Mouse (Mus musculus): ENCODE data around the gene Aox3. TPM values are rescaled to one million over a fixed set of nuclear protein-coding genes. Genes with fewer than 3 reads are reported as not detected.
A peak's percentile ranks its signal among the peaks of the same experiment; 100 is the strongest.

The Aox3 gene
- total RNA-seq (2015) (not detected in 2 replicates), total RNA-seq (2017) (not detected in 2 replicates)

GRCm38 (mm10) chr1:58112880-58113279 lies at the start of gene Aox3:
Aox3 (plus strand) TSS chr1:58113130.
- ATAC-seq (replicated peaks; ENCODE audit: poor library complexity) = peak; percentile 62

GRCm38 (mm10) chr1:58065151-58065550 lies 47.8 kb upstream of the Aox3 start:
- ATAC-seq (replicated peaks; ENCODE audit: poor library complexity) = no peak

GRCm38 (mm10) chr1:58065606-58066005 lies 47.3 kb upstream of the Aox3 start:
- ATAC-seq (replicated peaks; ENCODE audit: poor library complexity) = no peak

DNA sequence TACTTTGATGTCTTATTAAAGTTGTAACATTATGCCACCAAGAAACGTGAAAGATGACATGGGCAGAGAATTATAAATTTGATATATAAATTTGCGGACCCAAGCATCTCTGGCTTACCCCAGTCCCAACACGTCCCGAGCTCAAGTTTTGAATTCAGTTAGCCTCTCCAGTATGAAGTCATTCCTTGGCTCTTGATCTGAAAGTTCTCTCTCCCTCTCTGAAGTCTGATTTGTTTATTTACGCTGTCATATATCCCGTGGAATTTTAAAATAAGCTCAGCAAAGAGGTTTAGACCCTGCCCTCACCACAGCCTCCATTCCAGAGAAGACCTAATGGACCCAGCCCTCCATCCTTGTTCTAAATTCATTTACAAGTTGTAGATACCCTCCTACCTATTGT lies 43.7 kb upstream of the Aox3 start:
- no peak for ATAC-seq (replicated peaks; ENCODE audit: poor library complexity)

GRCm38 (mm10) chr1:58070091-58070490 lies 42.8 kb upstream of the Aox3 start:
- no peak for ATAC-seq (replicated peaks; ENCODE audit: poor library complexity)

DNA sequence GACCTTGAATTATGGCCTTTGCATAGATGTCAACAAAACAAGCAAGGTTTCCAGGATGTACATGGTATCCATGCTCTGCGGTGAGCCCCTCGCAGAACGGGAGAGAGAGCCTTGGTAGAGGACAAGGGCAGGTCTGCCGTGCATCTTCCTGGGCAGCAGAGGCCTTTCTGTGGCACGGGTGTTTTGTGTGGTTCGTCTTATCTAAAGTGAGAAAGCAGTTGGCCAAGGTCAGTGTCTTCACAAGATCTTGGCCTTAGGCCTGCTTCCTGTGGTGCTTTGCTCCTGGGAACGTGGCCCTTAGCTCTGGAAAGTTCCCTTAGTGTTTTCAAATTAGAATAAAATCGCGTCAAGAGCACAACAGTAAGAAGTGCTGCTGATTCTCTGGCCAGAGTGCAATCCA lies 41.9 kb upstream of the Aox3 start:
- no peak for ATAC-seq (replicated peaks; ENCODE audit: poor library complexity)

GRCm38 (mm10) chr1:58071509-58071908 lies 41.4 kb upstream of the Aox3 start:
- ATAC-seq (replicated peaks; ENCODE audit: poor library complexity) = no peak

GRCm38 (mm10) chr1:58072416-58072815 lies 40.5 kb upstream of the Aox3 start:
- ATAC-seq (replicated peaks; ENCODE audit: poor library complexity) = no peak

DNA sequence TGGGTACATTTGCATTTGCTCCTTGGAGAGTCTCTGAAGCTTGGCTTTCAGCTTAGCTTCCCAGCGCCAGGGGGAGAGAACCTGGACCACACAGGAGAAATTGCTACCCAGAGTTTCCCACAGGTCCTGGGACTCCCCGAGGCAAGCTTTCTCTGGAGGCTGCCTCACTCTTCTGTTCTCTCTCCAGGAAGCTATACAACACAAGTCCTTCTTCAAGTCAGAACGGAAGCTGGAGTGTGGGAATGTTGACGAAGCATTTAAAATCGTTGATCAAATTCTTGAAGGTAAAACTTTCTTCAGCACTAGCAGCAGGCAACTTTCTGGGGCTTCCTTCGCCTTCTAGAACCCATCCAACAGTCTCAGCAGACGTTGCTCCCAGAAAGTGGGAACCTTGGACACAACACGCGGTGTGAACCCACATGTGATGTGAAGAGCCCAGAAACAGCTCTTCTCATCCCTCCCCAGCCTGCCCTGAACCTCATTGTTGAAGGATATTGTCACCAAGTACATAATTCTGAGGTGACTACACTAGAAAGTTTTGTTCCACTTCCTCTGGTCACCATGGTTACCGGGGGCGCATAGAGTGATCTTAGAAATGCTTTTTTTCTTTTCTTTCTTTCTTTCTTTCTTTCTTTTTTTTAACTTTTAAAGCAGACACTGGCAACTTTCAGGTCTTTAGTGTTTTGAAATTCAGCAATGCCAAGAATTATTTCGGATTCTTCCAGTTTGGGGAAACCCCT lies 39.8 kb upstream of the Aox3 start:
- no peak for ATAC-seq (replicated peaks; ENCODE audit: poor library complexity)

DNA sequence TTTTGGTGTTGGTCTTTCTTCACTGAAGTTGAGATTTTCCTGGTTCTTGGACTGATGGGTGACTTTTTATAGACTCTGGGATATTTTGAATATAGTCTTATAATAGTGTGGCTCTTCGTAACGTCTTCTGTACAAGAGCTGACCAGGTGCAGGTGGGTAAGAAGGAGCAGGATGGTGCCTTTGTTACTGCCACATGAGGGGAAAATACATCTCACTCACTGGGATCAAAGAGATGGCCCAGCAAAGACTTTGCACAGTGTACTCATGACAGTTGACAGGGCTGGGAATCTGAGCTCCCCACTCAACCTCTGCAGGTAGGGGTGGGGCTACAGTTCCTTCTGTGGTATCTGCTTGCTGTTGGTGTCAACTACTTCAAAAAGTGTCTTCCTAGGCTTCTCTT lies 38.7 kb upstream of the Aox3 start:
- no peak for ATAC-seq (replicated peaks; ENCODE audit: poor library complexity)

GRCm38 (mm10) chr1:58077882-58078281 lies 35.0 kb upstream of the Aox3 start:
- no peak for ATAC-seq (replicated peaks; ENCODE audit: poor library complexity)

GRCm38 (mm10) chr1:58078390-58078789 lies 34.5 kb upstream of the Aox3 start:
- peak; percentile 39; the same call in 1 of the 2 replicates for ATAC-seq (replicated peaks; ENCODE audit: poor library complexity)

DNA sequence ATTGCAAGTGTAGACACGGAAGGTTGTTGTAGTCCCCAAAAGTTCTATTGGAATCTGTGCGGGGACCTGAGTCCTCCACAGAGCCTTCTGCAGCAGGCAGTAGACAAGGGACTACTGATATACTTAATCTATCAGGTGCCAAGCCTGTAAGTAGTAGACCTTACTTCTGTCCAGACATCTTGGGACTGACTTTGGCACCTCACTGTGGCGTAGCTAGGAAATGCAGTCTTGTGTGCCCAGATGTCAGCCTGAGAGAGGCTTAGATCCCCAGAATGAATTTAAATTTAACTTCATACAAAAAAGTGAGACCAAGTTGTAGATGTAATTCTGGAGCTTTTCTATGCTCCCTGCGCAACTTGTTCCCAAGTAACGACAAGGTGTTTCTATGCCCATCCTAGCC lies 33.2 kb upstream of the Aox3 start:
- peak; percentile 52; the same call in 1 of the 2 replicates for ATAC-seq (replicated peaks; ENCODE audit: poor library complexity)

DNA sequence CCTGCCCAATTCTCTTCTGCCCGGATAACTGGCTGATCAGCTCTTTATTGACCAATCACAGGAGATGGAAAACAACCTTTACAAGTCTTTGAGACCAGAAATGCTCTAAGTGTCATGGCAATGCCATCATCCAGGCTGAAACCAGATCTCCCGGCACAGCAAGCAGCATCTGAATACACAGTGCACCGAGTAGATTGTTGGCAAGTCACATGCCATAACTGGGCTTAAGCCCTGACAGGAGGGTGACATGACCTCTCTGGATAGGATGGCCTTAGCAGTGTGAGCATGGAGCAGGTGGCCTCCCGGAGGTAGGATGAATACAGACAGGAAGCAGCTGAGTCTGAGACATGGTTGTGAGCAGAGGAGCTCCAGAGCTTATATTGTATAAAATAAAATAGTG lies 32.5 kb upstream of the Aox3 start:
- ATAC-seq (replicated peaks; ENCODE audit: poor library complexity) = no peak

GRCm38 (mm10) chr1:58081356-58081755 lies 31.6 kb upstream of the Aox3 start:
- no peak for ATAC-seq (replicated peaks; ENCODE audit: poor library complexity)

DNA sequence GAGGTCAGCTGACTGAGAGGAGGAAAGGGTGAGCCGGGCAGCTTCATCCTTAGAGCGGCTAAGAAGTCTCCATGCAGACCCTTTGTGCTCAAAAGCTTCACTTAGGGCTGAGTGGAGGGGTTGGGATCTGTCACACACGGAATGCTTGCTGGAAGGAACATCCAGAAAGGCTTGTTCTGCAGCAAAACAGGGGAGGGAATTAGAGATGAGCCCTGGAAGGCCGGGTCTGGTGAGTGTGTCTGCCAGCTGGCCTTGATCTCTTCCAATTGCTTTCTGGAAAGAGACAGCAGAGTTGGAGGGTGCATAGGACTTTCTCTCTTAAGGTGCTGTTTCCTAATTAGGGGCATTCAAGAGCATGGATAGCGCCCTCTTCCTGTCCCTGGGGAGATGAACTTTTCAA lies 23.6 kb upstream of the Aox3 start:
- ATAC-seq (replicated peaks; ENCODE audit: poor library complexity) = no peak

DNA sequence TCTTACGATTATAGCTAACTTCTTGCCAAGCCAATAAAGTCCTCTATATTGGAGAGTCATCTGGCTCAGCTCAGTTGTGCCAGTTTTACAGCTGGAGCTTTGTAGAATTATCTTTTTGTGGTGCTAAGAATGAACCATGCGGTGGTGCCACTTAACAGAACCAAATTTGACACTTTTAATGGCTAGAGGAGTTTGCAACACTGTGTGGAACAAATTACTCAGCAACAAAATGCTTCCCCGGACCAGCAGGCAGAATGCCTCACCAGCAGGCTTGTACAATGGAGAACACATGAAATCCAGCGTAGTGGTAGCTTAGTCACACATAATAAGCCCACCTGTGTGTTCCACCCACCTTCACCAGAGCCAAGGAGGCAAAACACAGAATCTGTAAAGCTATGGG lies 22.7 kb upstream of the Aox3 start:
- ATAC-seq (replicated peaks; ENCODE audit: poor library complexity) = no peak

DNA sequence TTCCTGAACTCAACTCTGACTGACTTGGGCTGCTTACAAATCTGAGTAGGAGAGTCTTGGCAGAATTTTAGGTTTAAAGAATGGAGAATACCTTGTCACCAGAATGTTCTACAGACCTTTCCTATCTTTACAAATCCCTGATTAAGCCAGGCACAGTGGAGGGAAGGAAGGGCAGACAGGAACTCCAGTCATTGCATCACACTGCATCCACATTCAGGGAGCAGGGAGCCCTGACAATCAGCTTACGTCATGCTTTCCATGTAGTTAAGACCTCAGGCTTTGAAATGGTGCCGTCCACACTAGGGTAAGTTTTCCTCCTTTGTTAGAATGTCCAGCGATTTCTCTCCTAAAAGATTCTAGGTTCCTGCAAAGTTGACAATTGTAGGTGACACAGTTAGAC lies 21.7 kb upstream of the Aox3 start:
- no peak for ATAC-seq (replicated peaks; ENCODE audit: poor library complexity)

GRCm38 (mm10) chr1:58091992-58092560 lies 20.9 kb upstream of the Aox3 start:
- ATAC-seq (replicated peaks; ENCODE audit: poor library complexity) = no peak

DNA sequence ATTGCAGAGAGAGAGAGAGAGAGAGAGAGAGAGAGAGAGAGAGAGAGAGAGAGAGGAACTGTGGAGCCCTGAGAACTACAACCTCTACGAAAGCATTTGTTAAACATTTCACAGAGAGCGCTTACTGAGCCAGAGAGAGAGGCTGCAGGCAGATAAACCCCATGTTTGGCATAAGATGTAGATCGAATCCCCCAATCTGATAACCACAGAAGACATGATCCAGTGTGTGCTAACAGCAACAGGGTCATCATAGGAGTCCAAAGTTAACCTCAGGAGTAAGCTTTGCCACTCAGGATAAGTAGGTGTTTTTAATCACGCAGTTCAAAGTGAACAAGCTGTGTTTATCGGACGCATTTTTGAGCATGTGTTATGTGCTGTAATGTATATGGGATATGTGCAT lies 15.6 kb upstream of the Aox3 start:
- ATAC-seq (replicated peaks; ENCODE audit: poor library complexity) = no peak

DNA sequence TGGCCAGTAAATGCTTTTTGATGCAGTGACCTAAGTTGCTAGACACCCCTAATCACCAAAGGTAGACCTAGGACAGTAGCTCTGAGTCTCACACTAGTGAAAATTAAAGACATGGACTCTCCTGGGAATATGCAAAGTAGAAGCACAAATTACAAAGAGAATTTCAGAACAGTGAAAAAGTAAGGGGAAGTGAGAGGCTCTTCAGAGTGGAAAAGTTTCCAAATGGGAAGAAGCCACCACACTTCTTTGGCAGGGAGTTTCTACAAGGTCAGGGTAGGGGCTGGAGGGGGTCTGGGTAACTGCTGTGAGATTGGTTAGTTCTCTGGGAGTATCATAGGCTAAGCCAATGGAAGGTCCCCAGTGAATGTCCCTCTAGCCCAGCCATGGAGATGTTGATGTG lies 13.8 kb upstream of the Aox3 start:
- peak; percentile 30; the same call in 1 of the 2 replicates for ATAC-seq (replicated peaks; ENCODE audit: poor library complexity)

DNA sequence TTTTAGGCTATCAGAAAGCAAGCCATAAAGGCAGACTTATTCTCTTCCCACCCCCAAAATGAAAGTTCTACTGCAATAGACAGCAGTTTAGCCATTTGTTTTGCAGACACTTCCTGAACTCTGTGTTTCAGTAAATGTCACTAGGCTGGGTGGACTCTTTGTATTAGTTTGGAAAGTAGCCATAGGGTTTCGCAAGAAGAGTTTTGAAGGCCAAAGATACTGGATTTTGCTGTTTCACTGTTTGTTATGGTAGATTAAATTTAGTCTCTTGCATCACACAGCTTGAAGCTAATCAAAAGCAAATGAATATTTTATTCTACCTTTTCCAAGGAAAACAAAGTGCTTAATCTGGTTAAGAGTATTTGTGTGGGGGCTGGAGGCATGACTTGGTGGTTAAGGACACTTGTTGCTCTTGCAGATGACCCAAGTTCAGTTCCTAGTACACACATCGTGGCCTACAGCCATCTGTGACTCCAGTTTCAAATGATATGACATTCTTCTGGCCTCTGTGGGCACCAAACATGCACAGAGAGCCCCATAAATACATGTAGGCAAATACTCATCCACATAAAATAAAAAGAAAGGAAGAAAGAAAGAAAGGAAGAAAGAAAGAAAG lies 11.3 kb upstream of the Aox3 start:
- ATAC-seq (replicated peaks; ENCODE audit: poor library complexity) = peak; percentile 67

Data from megakaryocyte progenitor cell, adult 5-6 weeks (primary cell).